Mouse (Mus musculus) G1E (cell line): ENCODE measurements at regions not wholly inside any gene's neighbourhood (a gene's known extent, or its start where the extent isn't known, plus 50 kb on each side); places are given as distances from the start of the nearest gene placed in this dataset.

Source experiments
- ATAC-seq: 2 replicates; pipeline ENCODE4 v1.8.0; 2016; ENCODE audit warnings: mild to moderate bottlenecking; ENCODE audit not compliant: insufficient number of reproducible peaks, poor library complexity, low FRiP score, severe bottlenecking; ENCODE audit errors: extremely low read depth
- DNase-seq: peaks from one replicate; pipeline ENCODE4 v3.0.0; 2012; ENCODE audit warnings: low spot score
- H3K27me3 ChIP-seq: 2 replicates; pipeline ENCODE4 v1.6.1; 2012; ENCODE audit warnings: mild to moderate bottlenecking, low read length, inconsistent platforms; ENCODE audit not compliant: insufficient read depth
- H3K36me3 ChIP-seq: replicated peaks from 2 replicates; pipeline ENCODE3; 2012; ENCODE audit warnings: mild to moderate bottlenecking, inconsistent platforms
- H3K4me1 ChIP-seq: 2 replicates; pipeline ENCODE4 v1.6.1; 2012; ENCODE audit warnings: low read depth, low read length, inconsistent platforms, mixed read lengths; ENCODE audit not compliant: insufficient read depth
- H3K4me3 ChIP-seq: 2 replicates; pipeline ENCODE4 v1.5.1; 2012; ENCODE audit warnings: low read depth, mild to moderate bottlenecking, inconsistent platforms, low read length, moderate library complexity, mixed read lengths
- H3K9me3 ChIP-seq: replicated peaks from 2 replicates; pipeline ENCODE4 v1.6.1; 2012; ENCODE audit warnings: inconsistent platforms
- CTCF ChIP-seq: IDR thresholded peaks from 2 replicates; pipeline ENCODE4 v1.5.1; 2012; ENCODE audit warnings: low read depth, low read length, inconsistent platforms, mixed read lengths
- GATA1 ChIP-seq: IDR thresholded peaks from 2 replicates; pipeline ENCODE4 v1.6.1; 2012; ENCODE audit warnings: borderline replicate concordance, low read length, inconsistent platforms, mixed read lengths
- GATA2 ChIP-seq: IDR thresholded peaks from 2 replicates; pipeline ENCODE4 v1.6.1; 2012; ENCODE audit warnings: low read depth, low read length, inconsistent platforms, borderline replicate concordance
- POLR2AphosphoS5 ChIP-seq: IDR thresholded peaks from 2 replicates; pipeline ENCODE4 v1.6.1; 2012; ENCODE audit warnings: low read depth, low read length, inconsistent platforms; ENCODE audit not compliant: insufficient replicate concordance
- TAL1 ChIP-seq: conservative IDR thresholded peaks from 2 replicates; pipeline ENCODE4 v1.6.1; 2012; ENCODE audit warnings: low read depth, low read length, inconsistent platforms, mixed read lengths

- DNase-seq = no peak
These were observed 164.6 kb upstream of the Arl4c start for GRCm38 (mm10) chr1:88866571-88866970.

GRCm38 (mm10) chr1:88867138-88867537 is 165.1 kb upstream of the Arl4c start:
- Histone ChIP-seq H3K36me3 (no peaks in the 10 kb centered on the region), H3K9me3 (peaks cover 85% of the 10 kb centered on the region), H3K27me3 (no peaks in the 10 kb centered on the region), H3K4me3 (no peak overlapping the region), H3K4me1 (no peaks in the 10 kb centered on the region)
- DNase-seq = no peak
- no peak for TF ChIP-seq GATA1
- TF ChIP-seq GATA2 = no peak
- no peak for TF ChIP-seq TAL1
- TF ChIP-seq POLR2AphosphoS5 = no peak
- ATAC-seq = no peak

More at GRCm38 (mm10) chr1:88866571-88866970, 164.6 kb upstream of the Arl4c start:
- no peaks in the 10 kb centered on the region for H3K36me3 ChIP-seq
- H3K27me3 ChIP-seq = no peaks in the 10 kb centered on the region
- peaks cover 80% of the 10 kb centered on the region for H3K9me3 ChIP-seq
- no peaks in the 10 kb centered on the region for H3K4me1 ChIP-seq
- H3K4me3 ChIP-seq = no peak overlapping the region
- no peak for TF ChIP-seq GATA1
- ATAC-seq = no peak

- TF ChIP-seq GATA2 (no peak), CTCF (no peak), POLR2AphosphoS5 (no peak), GATA1 (no peak)
- Histone ChIP-seq H3K4me3 (no peak overlapping the region), H3K27me3 (no peaks in the 10 kb centered on the region), H3K9me3 (peaks cover 87% of the 10 kb centered on the region), H3K36me3 (no peaks in the 10 kb centered on the region), H3K4me1 (no peaks in the 10 kb centered on the region)
- no peak for DNase-seq
- ATAC-seq = no peak
These were observed 167.9 kb upstream of the Arl4c start for GRCm38 (mm10) chr1:88869885-88870284.

GRCm38 (mm10) chr1:88875356-88875755 is 173.3 kb upstream of the Arl4c start:
- TF ChIP-seq GATA1 (no peak), TAL1 (no peak), POLR2AphosphoS5 (no peak), GATA2 (no peak), CTCF (no peak)
- Histone ChIP-seq H3K27me3 (no peaks in the 10 kb centered on the region), H3K4me3 (no peak overlapping the region), H3K4me1 (no peaks in the 10 kb centered on the region), H3K36me3 (no peaks in the 10 kb centered on the region), H3K9me3 (peaks cover 82% of the 10 kb centered on the region)
- no peak for DNase-seq
- no peak for ATAC-seq

GRCm38 (mm10) chr1:88877441-88877840 is 175.4 kb upstream of the Arl4c start:
- Histone ChIP-seq H3K9me3 (peaks cover 74% of the 10 kb centered on the region), H3K4me1 (no peaks in the 10 kb centered on the region), H3K36me3 (no peaks in the 10 kb centered on the region), H3K4me3 (no peak overlapping the region), H3K27me3 (no peaks in the 10 kb centered on the region)
- DNase-seq (no peak), ATAC-seq (no peak)
- TF ChIP-seq TAL1 (no peak), GATA1 (no peak), CTCF (no peak), GATA2 (no peak), POLR2AphosphoS5 (no peak)

- H3K36me3 ChIP-seq = no peaks in the 10 kb centered on the region
- no peaks in the 10 kb centered on the region for H3K27me3 ChIP-seq
- H3K4me3 ChIP-seq = no peak overlapping the region
- TF ChIP-seq GATA1 (no peak), CTCF (no peak), POLR2AphosphoS5 (no peak), TAL1 (no peak), GATA2 (no peak)
- ATAC-seq (no peak), DNase-seq (no peak)
- peaks cover 67% of the 10 kb centered on the region for H3K9me3 ChIP-seq
- no peaks in the 10 kb centered on the region for H3K4me1 ChIP-seq
These were observed 176.8 kb upstream of the Arl4c start for GRCm38 (mm10) chr1:88878831-88879230.

GRCm38 (mm10) chr1:88879367-88879766 is 177.3 kb upstream of the Arl4c start:
- Histone ChIP-seq H3K4me1 (no peaks in the 10 kb centered on the region), H3K9me3 (peaks cover 65% of the 10 kb centered on the region), H3K36me3 (no peaks in the 10 kb centered on the region), H3K27me3 (no peaks in the 10 kb centered on the region), H3K4me3 (no peak overlapping the region)
- ATAC-seq (no peak), DNase-seq (no peak)
- TF ChIP-seq CTCF (no peak), GATA1 (no peak), GATA2 (no peak), TAL1 (no peak), POLR2AphosphoS5 (no peak)
